Mouse (Mus musculus) liver, embryonic 13.5 days (tissue): ENCODE measurements around the gene Pdcl3. TPM values are rescaled to one million over a fixed set of nuclear protein-coding genes. Genes with fewer than 3 reads are reported as not detected.

ENCODE experiments used
- ATAC-seq: fragments of 200-750 bp; cut with Nextera tagmentation; 2 replicates; pipeline ENCODE4 v1.8.0; 2017; ENCODE audit warnings: low read depth, mild to moderate bottlenecking, moderate number of reproducible peaks, moderate library complexity
- DNase-seq: peaks from one replicate; pipeline ENCODE4 v3.0.0; 2022
- H3K27ac ChIP-seq: fragments of 300-500 bp; sonication (generic); 2 replicates; pipeline ENCODE4 v1.5.1; 2015; ENCODE audit warnings: moderate library complexity, mild to moderate bottlenecking, inconsistent platforms
- H3K27me3 ChIP-seq: fragments of 300-500 bp; sonication (generic); 2 replicates; pipeline ENCODE4 v1.6.1; 2015; ENCODE audit warnings: mild to moderate bottlenecking, inconsistent platforms
- H3K36me3 ChIP-seq: fragments of 300-500 bp; sonication (generic); 2 replicates; pipeline ENCODE4 v1.6.1; 2015; ENCODE audit warnings: mild to moderate bottlenecking, inconsistent platforms
- H3K4me1 ChIP-seq: fragments of 300-500 bp; sonication (generic); replicated peaks from 2 replicates; pipeline ENCODE4 v1.6.1; 2015; ENCODE audit warnings: inconsistent platforms
- H3K4me2 ChIP-seq: fragments of 300-500 bp; sonication (generic); 2 replicates; pipeline ENCODE4 v1.6.1; 2015; ENCODE audit warnings: inconsistent platforms, mild to moderate bottlenecking, moderate library complexity
- H3K4me3 ChIP-seq: fragments of 300-500 bp; sonication (generic); replicated peaks from 2 replicates; pipeline ENCODE4 v1.5.1; 2015; ENCODE audit warnings: mild to moderate bottlenecking, inconsistent platforms
- H3K9ac ChIP-seq: fragments of 300-500 bp; sonication (generic); 2 replicates; pipeline ENCODE4 v1.6.1; 2015; ENCODE audit warnings: mild to moderate bottlenecking, inconsistent platforms
- H3K9me3 ChIP-seq: fragments of 300-500 bp; sonication (generic); replicated peaks from 2 replicates; pipeline ENCODE4 v1.6.1; 2016; ENCODE audit warnings: inconsistent platforms
- WGBS: fragments of 180-500 bp; shearing (Covaris S2); methylation state at CpG from one replicate; pipeline ENCODE4 v1.1.7; 2015; ENCODE audit not compliant: insufficient replicate concordance; 5-methylcytosine and 5-hydroxymethylcytosine counted together
- polyA plus RNA-seq: library from polyadenylated mRNA; unstranded; fragments of >200 nt; fragmentation: Nextera tagmentation; extraction: Ambion mirVana; gene quantifications from 2 replicates; pipeline ENCODE4 v1.2.1, GENCODE M21; 2015

Gene Pdcl3
- polyA plus RNA-seq, 1 experiment from 2014 or later = 50.9 TPM

DNA sequence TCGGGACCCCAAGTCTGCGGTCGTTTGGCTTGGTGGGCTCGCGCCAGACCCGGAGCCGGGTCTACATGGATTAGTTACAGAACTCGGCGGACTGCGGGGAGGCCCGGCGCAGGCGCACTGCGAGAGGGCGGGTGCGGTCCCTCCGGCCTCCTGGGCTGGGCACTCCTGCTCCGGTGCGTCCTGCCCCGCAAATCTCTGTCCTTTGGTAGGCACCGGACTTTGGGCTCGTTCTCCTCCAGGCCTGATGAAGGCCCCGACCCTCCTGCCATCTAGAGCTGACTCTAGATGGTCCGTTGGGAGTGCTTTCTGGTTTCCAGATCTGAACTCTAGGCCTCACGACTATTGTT is 2.4 kb downstream of the Pdcl3 start:
- Histone ChIP-seq H3K9me3 (no peaks in the 10 kb centered on the region), H3K9ac (peak overlapping the region; percentile 75), H3K4me3 (peak overlapping the region; percentile 79), H3K27ac (peak overlapping the region; percentile 59; the same call in 1 of the 2 replicates), H3K36me3 (0 out of 2 replicates have a peak, but pooled peaks cover 4% of the 10 kb centered on the region), H3K4me1 (peaks cover 18% of the 10 kb centered on the region), H3K4me2 (peak overlapping the region; percentile 77), H3K27me3 (no peaks in the 10 kb centered on the region)
- DNase-seq (no peak), ATAC-seq (peak; percentile 87)
- 1% methylated on average over 25 of the region's 25 CpGs for WGBS

DNA sequence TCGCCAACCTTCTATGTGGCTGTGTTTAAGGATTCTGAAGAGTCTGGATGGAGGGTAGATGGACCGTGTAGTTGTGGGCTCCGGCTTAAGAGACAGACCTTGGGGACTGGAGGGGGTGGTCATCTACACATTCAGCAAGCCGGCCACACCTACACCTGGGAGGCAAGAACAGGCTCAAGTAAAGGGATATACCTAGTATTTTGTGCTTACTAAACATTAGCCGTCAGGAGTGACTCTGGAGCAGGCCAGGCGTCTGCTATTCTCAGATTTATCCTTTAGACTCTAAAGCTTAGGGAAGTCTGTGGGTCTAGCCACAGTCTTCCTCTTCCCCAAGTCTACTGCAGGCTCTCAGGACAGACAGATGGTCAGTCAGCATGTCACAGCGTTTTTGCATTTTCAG is 2.9 kb downstream of the Pdcl3 start:
- H3K27me3 ChIP-seq = no peaks in the 10 kb centered on the region
- WGBS = 26% methylated on average over 7 of the region's 7 CpGs
- ATAC-seq = no peak

DNA sequence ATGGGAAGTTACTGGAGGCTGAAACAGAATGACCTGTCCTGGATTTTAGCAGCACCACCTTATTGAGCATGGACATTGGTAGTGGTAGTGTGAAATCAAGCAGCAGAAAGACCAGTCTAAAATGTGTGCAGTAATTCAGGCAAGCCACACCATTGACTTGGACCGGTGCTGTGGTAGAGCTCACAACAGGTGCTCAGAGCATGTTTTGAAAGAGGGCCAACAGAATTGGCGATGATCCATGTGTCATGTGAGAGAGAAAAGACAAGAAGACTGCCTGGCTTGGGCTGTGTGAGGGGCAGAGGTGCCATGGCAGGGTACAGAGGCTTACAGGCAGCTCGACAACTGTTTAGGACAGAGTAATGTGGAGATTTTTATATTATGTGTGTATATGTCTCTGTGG is 7.0 kb downstream of the Pdcl3 start:
- ATAC-seq = no peak
- Histone ChIP-seq H3K4me1 (peaks cover 14% of the 10 kb centered on the region), H3K9ac (no peak overlapping the region), H3K36me3 (peaks cover 30% of the 10 kb centered on the region), H3K4me3 (no peak overlapping the region), H3K9me3 (no peaks in the 10 kb centered on the region), H3K27me3 (no peaks in the 10 kb centered on the region), H3K4me2 (no peak overlapping the region), H3K27ac (no peak overlapping the region)
- no peak for DNase-seq
- WGBS = 74% methylated on average over 3 of the region's 3 CpGs

More for the DNA sequence above, 2.9 kb downstream of the Pdcl3 start:
- DNase-seq = no peak
- Histone ChIP-seq H3K36me3 (0 out of 2 replicates have a peak, but pooled peaks cover 4% of the 10 kb centered on the region), H3K4me1 (peaks cover 18% of the 10 kb centered on the region), H3K27ac (peak overlapping the region; percentile 47; the same call in 1 of the 2 replicates), H3K9ac (peak overlapping the region; percentile 75), H3K4me2 (peak overlapping the region; percentile 77), H3K4me3 (peak overlapping the region; percentile 79), H3K9me3 (no peaks in the 10 kb centered on the region)

DNA sequence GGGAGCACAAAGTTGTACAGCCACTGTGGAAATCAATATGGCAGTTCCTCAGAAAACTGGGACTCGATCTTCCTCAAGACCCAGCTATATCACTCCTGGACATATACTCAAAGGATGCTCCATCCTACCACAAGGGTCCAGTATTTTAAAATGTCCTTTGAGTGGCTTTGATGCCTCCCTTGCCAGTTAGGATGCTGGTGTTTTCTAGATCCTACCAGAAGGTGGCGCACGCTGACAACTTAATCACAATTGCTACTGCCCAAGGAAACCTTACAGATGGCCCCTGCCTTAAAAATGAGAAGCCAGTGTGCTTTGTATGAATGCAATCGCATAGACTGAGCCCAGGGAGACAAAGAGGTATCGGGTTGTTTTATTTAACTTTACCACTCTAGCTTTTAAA is 15.7 kb downstream of the Pdcl3 start:
- Histone ChIP-seq H3K4me1 (no peaks in the 10 kb centered on the region), H3K27me3 (no peaks in the 10 kb centered on the region), H3K27ac (no peak overlapping the region), H3K4me3 (no peak overlapping the region), H3K36me3 (peaks cover 4% of the 10 kb centered on the region), H3K9me3 (no peaks in the 10 kb centered on the region), H3K9ac (no peak overlapping the region), H3K4me2 (no peak overlapping the region)
- DNase-seq = peak; percentile 23
- ATAC-seq = no peak
- WGBS = 5% methylated on average over 5 of the region's 5 CpGs

DNA sequence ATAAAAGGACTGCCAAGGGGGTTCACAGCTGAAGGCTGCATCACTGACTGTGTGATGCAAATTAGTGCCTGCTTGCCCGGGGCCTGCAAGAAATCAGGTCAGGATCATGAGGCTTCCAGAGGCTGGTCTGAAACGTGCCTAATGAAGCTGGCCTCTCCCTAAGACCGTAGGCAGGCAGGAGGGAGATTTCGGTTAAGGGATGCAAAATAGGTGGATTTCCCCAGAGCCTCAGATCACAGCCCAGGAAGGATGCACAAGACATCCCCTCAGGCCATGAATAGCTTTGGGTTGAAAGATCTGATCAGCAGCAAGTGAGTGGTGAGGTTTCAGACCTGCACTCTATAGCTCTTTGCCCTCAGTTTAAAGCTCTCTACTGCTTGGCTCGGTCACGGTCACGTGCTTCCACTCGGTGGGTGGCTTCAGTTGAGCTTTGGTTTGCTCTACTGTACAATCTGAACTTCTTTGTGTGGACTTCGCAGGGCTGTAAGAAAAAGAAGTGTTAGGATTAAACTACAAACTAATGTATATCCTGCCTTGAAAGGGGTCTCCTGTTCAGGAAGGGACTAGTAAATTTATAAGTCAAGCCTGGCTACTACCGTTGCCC is 20.4 kb downstream of the Pdcl3 start:
- no peak for DNase-seq

DNA sequence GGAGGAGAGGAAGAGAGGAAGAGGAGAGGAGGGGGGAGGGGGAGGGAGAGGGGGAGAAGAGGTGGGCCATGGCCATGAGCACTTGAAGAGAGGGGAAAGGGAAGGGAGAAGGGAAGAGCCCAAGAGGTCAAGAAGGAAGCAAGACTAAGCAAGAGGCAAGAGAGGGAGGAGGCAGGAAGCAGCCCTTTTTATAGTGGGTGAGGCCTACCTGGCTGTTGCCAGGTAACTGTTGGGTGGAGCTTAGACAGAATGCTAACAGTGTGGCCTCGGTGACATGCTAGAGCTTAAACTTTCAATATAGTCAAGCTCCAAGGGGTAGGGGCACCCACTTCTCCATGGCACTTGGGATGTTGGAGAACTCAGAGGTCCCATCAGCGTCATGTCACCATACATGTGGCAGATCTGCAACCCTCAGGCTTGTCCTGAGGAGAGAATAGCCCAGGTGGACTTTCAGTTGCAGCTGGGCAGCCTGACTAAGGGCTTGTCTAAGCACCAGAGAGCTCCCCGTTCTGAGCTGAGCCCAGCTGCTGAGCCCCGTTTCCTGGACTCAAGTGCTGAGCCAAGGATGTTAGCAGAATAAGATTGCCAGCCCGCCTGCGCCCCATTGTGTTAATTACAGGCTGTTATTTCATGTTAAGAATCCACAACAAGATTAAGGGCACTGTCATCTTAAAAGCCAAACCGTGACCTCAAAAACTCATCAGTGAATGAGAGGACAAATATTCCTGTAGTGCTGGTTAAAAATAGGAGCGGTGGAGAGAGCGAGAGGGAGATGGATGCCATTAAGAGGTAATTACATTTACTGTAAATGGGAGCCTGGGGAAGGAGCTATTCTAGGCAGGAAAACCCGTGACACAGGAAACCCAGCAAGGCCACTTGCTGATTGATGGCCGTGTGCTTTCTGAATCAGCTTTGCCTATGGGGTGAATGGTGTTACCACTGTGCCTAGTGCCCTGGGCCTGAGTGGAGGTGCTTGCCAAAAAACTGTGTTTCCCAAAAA is 21.7 kb downstream of the Pdcl3 start:
- DNase-seq (no peak), ATAC-seq (no peak)
- Histone ChIP-seq H3K27ac (no peak overlapping the region), H3K4me3 (no peak overlapping the region), H3K9me3 (no peaks in the 10 kb centered on the region), H3K4me2 (no peak overlapping the region), H3K4me1 (no peaks in the 10 kb centered on the region), H3K9ac (no peak overlapping the region), H3K36me3 (no peaks in the 10 kb centered on the region), H3K27me3 (no peaks in the 10 kb centered on the region)
- WGBS = 37% methylated on average over 11 of the region's 11 CpGs

More for the DNA sequence above, 20.4 kb downstream of the Pdcl3 start:
- Histone ChIP-seq H3K4me1 (no peaks in the 10 kb centered on the region), H3K4me2 (no peak overlapping the region), H3K9me3 (no peaks in the 10 kb centered on the region), H3K9ac (no peak overlapping the region), H3K36me3 (no peaks in the 10 kb centered on the region), H3K27ac (no peak overlapping the region), H3K4me3 (no peak overlapping the region), H3K27me3 (no peaks in the 10 kb centered on the region)
- WGBS = 71% methylated on average over 10 of the region's 10 CpGs
- no peak for ATAC-seq

DNA sequence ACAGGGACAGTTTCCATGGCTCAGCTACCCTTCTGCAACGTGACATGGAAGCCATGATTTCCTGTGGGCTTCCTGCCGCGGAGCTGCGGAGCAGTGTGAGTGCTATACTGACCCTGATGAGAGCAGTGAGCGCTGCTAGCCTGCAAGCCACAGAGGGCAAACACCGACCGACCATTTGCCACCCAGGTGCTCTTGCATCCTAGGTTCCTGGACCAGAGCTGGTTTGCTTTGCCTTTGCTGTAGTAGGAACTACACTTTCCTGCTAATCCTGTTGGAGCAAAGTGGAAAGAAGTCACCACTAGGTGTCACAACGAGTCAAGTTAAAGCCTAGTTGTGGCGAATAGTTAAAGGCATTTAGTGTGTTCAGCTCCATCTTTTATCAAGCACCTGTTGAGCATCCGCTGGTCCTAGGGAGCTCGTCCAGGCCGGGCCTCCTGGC is 25.2 kb downstream of the Pdcl3 start:
- H3K4me2 ChIP-seq = no peak overlapping the region
- no peak overlapping the region for H3K4me3 ChIP-seq
- no peaks in the 10 kb centered on the region for H3K4me1 ChIP-seq
- no peaks in the 10 kb centered on the region for H3K27me3 ChIP-seq
- no peaks in the 10 kb centered on the region for H3K9me3 ChIP-seq
- WGBS = 8% methylated on average over 12 of the region's 12 CpGs
- ATAC-seq (no peak), DNase-seq (peak; percentile 17)
- H3K9ac ChIP-seq = no peak overlapping the region
- no peak overlapping the region for H3K27ac ChIP-seq
- no peaks in the 10 kb centered on the region for H3K36me3 ChIP-seq

DNA sequence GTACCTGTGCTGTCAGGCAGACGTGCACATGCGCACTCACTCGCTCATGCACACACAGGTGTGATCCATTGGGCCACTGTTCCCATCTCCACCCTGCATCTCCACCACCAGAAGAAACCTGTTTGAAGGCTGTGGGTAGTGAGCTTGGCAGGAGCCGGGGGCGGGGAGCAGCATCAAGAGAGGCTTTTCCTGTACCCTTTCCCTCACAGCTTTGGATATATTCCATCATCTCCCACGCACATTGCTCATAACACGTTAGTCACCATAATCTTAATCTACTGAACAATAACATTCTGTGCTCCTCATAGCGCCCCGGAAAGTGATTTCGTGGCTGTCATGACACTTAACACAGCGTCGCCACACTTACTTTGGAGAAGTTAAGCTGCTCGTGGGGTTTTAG is 27.2 kb downstream of the Pdcl3 start:
- H3K9ac ChIP-seq = no peak overlapping the region
- H3K4me1 ChIP-seq = no peaks in the 10 kb centered on the region
- H3K27me3 ChIP-seq = no peaks in the 10 kb centered on the region
- ATAC-seq = no peak
- H3K27ac ChIP-seq = no peak overlapping the region
- no peaks in the 10 kb centered on the region for H3K9me3 ChIP-seq
- no peak for DNase-seq
- H3K4me3 ChIP-seq = no peak overlapping the region
- 74% methylated on average over 13 of the region's 13 CpGs for WGBS
- H3K36me3 ChIP-seq = no peaks in the 10 kb centered on the region
- no peak overlapping the region for H3K4me2 ChIP-seq

DNA sequence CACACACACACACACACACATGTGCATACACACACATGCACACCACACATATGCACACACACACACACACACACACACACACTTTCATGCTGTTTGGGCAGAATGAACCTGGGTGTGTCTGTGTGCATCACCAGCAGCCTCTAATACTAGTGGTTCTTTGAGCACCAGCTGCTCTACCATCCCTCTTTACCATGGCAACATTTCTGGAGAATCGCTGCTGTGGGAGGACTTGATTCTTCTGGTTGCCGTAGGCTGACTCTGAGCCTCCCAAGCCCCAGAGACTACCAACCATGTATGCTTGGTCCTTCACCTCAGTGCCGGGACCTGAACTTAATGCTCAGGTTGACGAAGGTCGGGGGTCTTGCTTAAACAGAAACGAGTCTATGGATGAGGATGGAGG is 28.4 kb downstream of the Pdcl3 start:
- DNase-seq (no peak), ATAC-seq (no peak)
- no peak overlapping the region for H3K4me3 ChIP-seq
- H3K4me2 ChIP-seq = no peak overlapping the region
- H3K36me3 ChIP-seq = no peaks in the 10 kb centered on the region
- no peaks in the 10 kb centered on the region for H3K27me3 ChIP-seq
- no peak overlapping the region for H3K27ac ChIP-seq
- H3K4me1 ChIP-seq = no peaks in the 10 kb centered on the region
- H3K9me3 ChIP-seq = no peaks in the 10 kb centered on the region
- WGBS = 70% methylated on average over 6 of the region's 6 CpGs
- no peak overlapping the region for H3K9ac ChIP-seq

DNA sequence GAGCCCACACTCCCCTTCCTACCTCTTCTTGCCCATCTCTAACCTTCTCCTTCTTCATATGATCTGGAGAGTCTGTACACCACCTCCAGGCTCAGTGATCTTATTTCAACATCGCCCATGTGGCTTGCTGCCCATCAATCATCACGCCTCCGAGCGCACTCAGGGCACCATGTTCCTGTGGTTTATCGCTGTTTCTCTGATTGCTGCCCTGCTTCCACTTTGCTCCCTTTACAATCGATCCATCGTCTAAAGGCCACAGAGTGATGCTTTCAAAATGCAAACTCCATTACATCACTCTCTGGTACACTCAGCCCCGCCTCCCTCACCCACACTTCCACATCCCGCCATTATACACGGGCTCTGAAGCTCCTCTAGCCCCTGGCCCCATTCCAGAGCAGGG is 30.1 kb downstream of the Pdcl3 start:
- WGBS = 64% methylated on average over 10 of the region's 10 CpGs
- Histone ChIP-seq H3K36me3 (no peaks in the 10 kb centered on the region), H3K9ac (no peak overlapping the region), H3K4me2 (no peak overlapping the region), H3K4me1 (no peaks in the 10 kb centered on the region), H3K9me3 (no peaks in the 10 kb centered on the region), H3K27me3 (no peaks in the 10 kb centered on the region), H3K27ac (no peak overlapping the region), H3K4me3 (no peak overlapping the region)
- ATAC-seq (no peak), DNase-seq (no peak)

DNA sequence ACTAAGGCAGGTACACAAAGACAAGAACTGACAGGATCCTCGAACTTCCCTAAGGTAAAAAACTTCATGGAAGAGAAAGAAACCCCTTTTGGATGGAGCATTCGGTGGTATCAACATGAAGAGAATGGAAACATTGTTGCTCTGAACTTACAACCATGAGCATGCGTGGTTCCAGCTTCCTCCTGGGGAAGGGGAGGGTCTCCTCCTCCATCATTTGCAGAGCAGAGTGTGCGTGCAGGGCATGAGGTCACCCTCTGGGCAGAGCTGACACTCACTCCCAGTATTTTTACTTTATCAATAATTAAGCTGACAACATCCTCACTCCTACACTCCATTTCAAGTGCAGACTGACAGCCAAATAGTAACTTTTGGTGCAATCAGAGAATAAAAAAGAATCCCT is 32.5 kb downstream of the Pdcl3 start:
- Histone ChIP-seq H3K4me3 (no peak overlapping the region), H3K27me3 (no peaks in the 10 kb centered on the region), H3K4me2 (no peak overlapping the region), H3K4me1 (no peaks in the 10 kb centered on the region), H3K9me3 (no peaks in the 10 kb centered on the region), H3K36me3 (no peaks in the 10 kb centered on the region), H3K9ac (no peak overlapping the region), H3K27ac (no peak overlapping the region)
- ATAC-seq (no peak), DNase-seq (no peak)
- 56% methylated on average over 4 of the region's 4 CpGs for WGBS
